Mouse (Mus musculus) myocyte (in vitro differentiated cells): Measurements from ENCODE around the gene Slc25a44.

Experiments used
- E2F4 ChIP-seq: IDR thresholded peaks from one replicate; pipeline ENCODE4 v1.6.1; 2011; ENCODE audit warnings: mild to moderate bottlenecking, control low read depth, moderate library complexity; ENCODE audit not compliant: insufficient read depth
- MAX ChIP-seq: IDR thresholded peaks from one replicate; pipeline ENCODE4 v1.6.1; 2011; ENCODE audit warnings: low read depth, mild to moderate bottlenecking, control low read depth
- MYOD1 ChIP-seq, 3 experiments: IDR thresholded peaks; one replicate each; pipeline ENCODE4 v1.6.1; 2011; ENCODE audit warnings: control low read depth in 2 of 3, low read depth in 2 of 3, mild to moderate bottlenecking in 2 of 3, moderate library complexity in 1 of 3; ENCODE audit not compliant: insufficient read length in 2 of 3, control insufficient read depth in 1 of 3
- MYOG ChIP-seq, 3 experiments: IDR thresholded peaks; one replicate each; pipeline ENCODE4 v1.6.1; 2011; ENCODE audit warnings: control low read depth in 2 of 3, low read depth in 2 of 3, mild to moderate bottlenecking in 2 of 3; ENCODE audit not compliant: insufficient read length in 2 of 3, control insufficient read depth in 1 of 3, insufficient read depth in 1 of 3
- POLR2A ChIP-seq: IDR thresholded peaks from one replicate; pipeline ENCODE4 v1.6.1; 2011; ENCODE audit warnings: low read depth, mild to moderate bottlenecking, control low read depth, moderate library complexity; ENCODE audit not compliant: insufficient read length
- POLR2AphosphoS2 ChIP-seq: IDR thresholded peaks from one replicate; pipeline ENCODE4 v1.6.1; 2011; ENCODE audit warnings: low read depth, control low read depth; ENCODE audit not compliant: insufficient read length
- REST ChIP-seq: IDR thresholded peaks from one replicate; pipeline ENCODE4 v1.6.1; 2011; ENCODE audit warnings: mild to moderate bottlenecking, control low read depth, moderate library complexity; ENCODE audit not compliant: insufficient read depth, insufficient read length
- TCF12 ChIP-seq: IDR thresholded peaks from one replicate; pipeline ENCODE4 v1.6.1; 2011; ENCODE audit warnings: mild to moderate bottlenecking, control low read depth; ENCODE audit not compliant: poor library complexity, insufficient read depth, severe bottlenecking
- TCF3 ChIP-seq: IDR thresholded peaks from one replicate; pipeline ENCODE4 v1.6.1; 2011; ENCODE audit warnings: low read depth, control low read depth; ENCODE audit not compliant: insufficient read length
- USF1 ChIP-seq: IDR thresholded peaks from one replicate; pipeline ENCODE4 v1.6.1; 2011; ENCODE audit warnings: low read depth, mild to moderate bottlenecking, control low read depth, moderate library complexity

- TF ChIP-seq POLR2A (no peak), MAX (no peak), USF1 (no peak), MYOG (IDR thresholded peaks at IDR 0.05; ENCODE audit: control insufficient read depth in 1 of 3, insufficient read depth in 1 of 3, insufficient read length in 2 of 3, low read depth in 2 of 3) (no peak), TCF3 (no peak), REST (no peak), E2F4 (no peak), TCF12 (no peak), POLR2AphosphoS2 (no peak), MYOD1 (IDR thresholded peaks at IDR 0.05; ENCODE audit: control insufficient read depth in 1 of 3, insufficient read length in 2 of 3, low read depth in 2 of 3) (no peak)
Measured at GRCm38 (mm10) chr3:88467116-88467824, 42.3 kb upstream of the Slc25a44 start.
